Mouse (Mus musculus): ENCODE data around the gene Ldb1.

GRCm38 (mm10) chr19:46032731-46033510 is 12.1 kb downstream of the Ldb1 start:
- TF ChIP-seq CTCF (IDR thresholded peaks at IDR 0.05; ENCODE audit: low read depth), result no peak
- TF ChIP-seq EP300 (IDR thresholded peaks at IDR 0.05; ENCODE audit: low read depth), result no peak
